Mouse (Mus musculus): Measurements from ENCODE around the gene Gpr119. TPM values are rescaled to one million over a fixed set of nuclear protein-coding genes. Genes with fewer than 3 reads are reported as not detected.

Gpr119 gene
- total and polyA plus RNA-seq, 3 experiments, result not detected

GRCm38 (mm10) chrX:48694864-48695371 lies 20.6 kb upstream of the Gpr119 start, which contains the start of gene Rbmx2 (continued):
- no peak for TF ChIP-seq MYC (IDR thresholded peaks at IDR 0.05; ENCODE audit: low read depth, low read length)
- TF ChIP-seq MXI1 (IDR thresholded peaks at IDR 0.05; ENCODE audit: low read depth, low read length), result no peak
- TF ChIP-seq ZKSCAN1 (IDR thresholded peaks at IDR 0.05; ENCODE audit: borderline replicate concordance, low read depth, low read length), result no peak
- no peak for TF ChIP-seq JUN (IDR thresholded peaks at IDR 0.05; ENCODE audit: insufficient read depth, low read depth, low read length)

DNA sequence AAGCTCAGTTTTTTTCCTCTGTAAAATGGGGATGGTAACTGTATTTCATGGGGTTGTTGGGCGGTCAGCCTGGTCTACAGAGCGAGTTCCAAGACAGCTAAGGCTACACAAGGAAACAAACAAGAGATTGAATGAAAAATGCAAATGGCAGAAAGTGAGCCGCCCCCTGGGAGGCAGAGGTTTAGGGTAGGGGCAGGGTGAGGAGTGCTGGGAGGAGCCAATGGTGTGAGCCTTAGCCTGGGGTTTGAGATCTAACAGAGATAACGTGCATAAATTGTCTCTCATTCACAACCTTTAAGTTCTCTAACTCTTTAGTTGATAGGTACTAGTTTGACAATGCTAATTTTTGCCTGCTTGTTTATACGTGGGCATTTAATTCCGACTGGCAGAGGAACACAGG lies 20.2 kb upstream of the Gpr119 start:
- Histone ChIP-seq H3K4me2 (ENCODE audit: insufficient read depth, low read depth, poor library complexity, severe bottlenecking) (peak overlapping the region; percentile 78; the same call in 1 of the 2 replicates), H3K36me3 (replicated peaks in 1 of 2; ENCODE audit: control insufficient read depth in 1 of 2, insufficient read depth in 1 of 2, low read length in 1 of 2) (peaks cover 3 to 11% of the 10 kb centered on the region in 2 experiments), H3K27ac (ENCODE audit: insufficient read depth, low read depth) (no peak overlapping the region), H3K79me2 (replicated peaks; ENCODE audit: control insufficient read depth, extremely low read depth, insufficient read depth, poor library complexity, severe bottlenecking) (peaks cover 4% of the 10 kb centered on the region; the same call in 1 of the 2 replicates), H3K9me3 (replicated peaks; ENCODE audit: low read length) (no peaks in the 10 kb centered on the region), H3K4me3 (replicated peaks in 1 of 3; ENCODE audit: low read depth in 2 of 3, low read length in 2 of 3, poor library complexity in 1 of 3) (peak overlapping the region; percentile 49 to 64 (median 55)), H3K9ac (ENCODE audit: insufficient read depth, low read depth) (no peak overlapping the region), H3K27me3 (replicated peaks) (no peaks in the 10 kb centered on the region), H3K4me1 (ENCODE audit: control insufficient read depth in 1 of 2, insufficient read depth in 2 of 2) (peaks cover 3 to 17% of the 10 kb centered on the region in 2 experiments; a peak in 2 of 4 replicates)
- dilution Hi-C loops (cut with MboI; ENCODE audit: extremely low pct_ligation_motif_present, extremely low pct_unique_long_range_greater_than_20kb, low sequenced_read_pairs), result no loop called here
- peak; percentile 71 for DNase-seq (ENCODE audit: extremely low read depth)
- TF ChIP-seq MAFK (IDR thresholded peaks at IDR 0.05; ENCODE audit: insufficient replicate concordance, low read length) (no peak), MYC (IDR thresholded peaks at IDR 0.05; ENCODE audit: low read depth, low read length) (no peak), SIN3A (IDR thresholded peaks at IDR 0.05; ENCODE audit: low read length) (no peak)
- in situ Hi-C loops (cut with MboI; ENCODE audit: low pct_ligation_motif_present, low pct_unique_long_range_greater_than_20kb, low sequenced_read_pairs), result loop anchor here (25.0 kb wide), 1 partner anchor 618 kb away; no protein-coding TSS in a partner anchor

- Histone ChIP-seq H3K4me2 (ENCODE audit: insufficient read depth, low read depth, poor library complexity, severe bottlenecking) (no peak overlapping the region), H3K27ac (ENCODE audit: insufficient read depth, low read depth) (no peak overlapping the region), H3K9ac (ENCODE audit: insufficient read depth, low read depth) (no peak overlapping the region), H3K4me3 (replicated peaks in 1 of 3; ENCODE audit: low read depth in 2 of 3, low read length in 2 of 3, poor library complexity in 1 of 3) (no peak overlapping the region), H3K79me2 (replicated peaks; ENCODE audit: control insufficient read depth, extremely low read depth, insufficient read depth, poor library complexity, severe bottlenecking) (no peaks in the 10 kb centered on the region), H3K27me3 (replicated peaks) (no peaks in the 10 kb centered on the region), H3K9me3 (replicated peaks; ENCODE audit: low read length) (no peaks in the 10 kb centered on the region), H3K4me1 (ENCODE audit: control insufficient read depth in 1 of 2, insufficient read depth in 2 of 2) (no peaks in the 10 kb centered on the region), H3K36me3 (replicated peaks in 1 of 2; ENCODE audit: control insufficient read depth in 1 of 2, insufficient read depth in 1 of 2, low read length in 1 of 2) (no peaks in the 10 kb centered on the region)
- in situ Hi-C loops (cut with MboI; ENCODE audit: low pct_ligation_motif_present, low pct_unique_long_range_greater_than_20kb, low sequenced_read_pairs) (loop anchor here (25.0 kb wide), 1 partner anchor 628 kb away; no protein-coding TSS in a partner anchor), dilution Hi-C loops (cut with MboI; ENCODE audit: extremely low pct_ligation_motif_present, extremely low pct_unique_long_range_greater_than_20kb, low sequenced_read_pairs) (no loop called here)
- DNase-seq (ENCODE audit: extremely low read depth), result no peak
- TF ChIP-seq KAT2A (IDR thresholded peaks at IDR 0.05; ENCODE audit: insufficient replicate concordance, low read length) (no peak), MEF2A (IDR thresholded peaks at IDR 0.05; ENCODE audit: borderline replicate concordance, low read depth, low read length) (no peak), POLR2A (IDR thresholded peaks at IDR 0.05; ENCODE audit: low read depth, low read length) (no peak), MAFK (IDR thresholded peaks at IDR 0.05; ENCODE audit: insufficient replicate concordance, low read length) (no peak), MXI1 (IDR thresholded peaks at IDR 0.05; ENCODE audit: low read depth, low read length) (no peak), NRF1 (IDR thresholded peaks at IDR 0.05; ENCODE audit: low read depth, low read length) (no peak), IRF4 (IDR thresholded peaks at IDR 0.05; ENCODE audit: low read depth, low read length) (no peak), JUND (conservative IDR thresholded peaks at IDR 0.05; ENCODE audit: low read depth, low read length) (no peak), TCF12 (IDR thresholded peaks at IDR 0.05; ENCODE audit: low read depth, low read length) (no peak), UBTF (IDR thresholded peaks at IDR 0.05; ENCODE audit: low read depth, low read length) (no peak), E2F4 (IDR thresholded peaks at IDR 0.05; ENCODE audit: insufficient replicate concordance, low read depth, low read length) (no peak), EP300 (IDR thresholded peaks at IDR 0.05; ENCODE audit: low read length) (no peak), ZNF384 (IDR thresholded peaks at IDR 0.05; ENCODE audit: low read depth, low read length) (no peak), CTCF (conservative IDR thresholded peaks at IDR 0.05 in 1 of 2, IDR thresholded peaks at IDR 0.05 in 1 of 2; ENCODE audit: low read depth in 2 of 2, low read length in 2 of 2) (no peak), ZC3H11A (IDR thresholded peaks at IDR 0.05; ENCODE audit: low read depth, low read length) (no peak), CHD1 (IDR thresholded peaks at IDR 0.05; ENCODE audit: low read depth, low read length) (no peak), POLR2AphosphoS2 (IDR thresholded peaks at IDR 0.05; ENCODE audit: low read depth, low read length) (no peak), MYC (IDR thresholded peaks at IDR 0.05; ENCODE audit: low read depth, low read length) (no peak), ETS1 (conservative IDR thresholded peaks at IDR 0.05; ENCODE audit: low read depth, low read length) (no peak), CHD2 (IDR thresholded peaks at IDR 0.05; ENCODE audit: low read length) (no peak)
Measured at GRCm38 (mm10) chrX:48683857-48684256, 9.6 kb upstream of the Gpr119 start.
